Mouse (Mus musculus) CH12.LX (cell line): Measurements from ENCODE around the gene Edar. TPM values are rescaled to one million over a fixed set of nuclear protein-coding genes. Genes with fewer than 3 reads are reported as not detected.

Experiments
- DNase-seq: peaks from one replicate; pipeline ENCODE4 v3.0.0-alpha.2; 2013; ENCODE audit errors: extremely low read depth
- H3K27ac ChIP-seq: 2 replicates; pipeline ENCODE4 v1.5.1; 2012; ENCODE audit warnings: low read depth, mild to moderate bottlenecking, control low read depth, moderate library complexity; ENCODE audit not compliant: insufficient read depth
- H3K27me3 ChIP-seq: replicated peaks from 2 replicates; pipeline ENCODE3; 2012; ENCODE audit warnings: inconsistent platforms
- H3K36me3 ChIP-seq, 2 experiments: replicated peaks in 1 of 2; 2 replicates each; pipeline versions ENCODE3 to v1.6.1; 2012; ENCODE audit warnings: inconsistent platforms in 1 of 2, low read length in 1 of 2, mild to moderate bottlenecking in 1 of 2, mixed read lengths in 1 of 2, moderate library complexity in 1 of 2; ENCODE audit not compliant: control insufficient read depth in 1 of 2, insufficient read depth in 1 of 2
- H3K4me1 ChIP-seq, 2 experiments: 2 replicates each; pipeline ENCODE4 v1.6.1; 2012; ENCODE audit warnings: inconsistent platforms in 1 of 2, moderate library complexity in 1 of 2; ENCODE audit not compliant: insufficient read depth in 2 of 2, control insufficient read depth in 1 of 2
- H3K4me2 ChIP-seq: 2 replicates; pipeline ENCODE4 v1.6.1; 2012; ENCODE audit warnings: low read depth, mild to moderate bottlenecking, control low read depth; ENCODE audit not compliant: poor library complexity, insufficient read depth, severe bottlenecking
- H3K4me3 ChIP-seq, 3 experiments: fragments of 150-350 bp in 1 of 3; sonication (generic) in 1 of 3; replicated peaks in 1 of 3; 2 replicates each; pipeline versions ENCODE3 to v1.5.1; 2011 to 2012; ENCODE audit warnings: low read depth in 2 of 3, low read length in 2 of 3, mild to moderate bottlenecking in 2 of 3, moderate library complexity in 2 of 3, control low read depth in 1 of 3, improper control_type of control experiment in 1 of 3, inconsistent platforms in 1 of 3, mixed read lengths in 1 of 3; ENCODE audit not compliant: poor library complexity in 1 of 3
- H3K79me2 ChIP-seq: replicated peaks from 2 replicates; pipeline ENCODE4 v1.6.1; 2012; ENCODE audit warnings: mild to moderate bottlenecking, moderate library complexity; ENCODE audit not compliant: control insufficient read depth, poor library complexity, insufficient read depth, severe bottlenecking; ENCODE audit errors: extremely low read depth
- H3K9ac ChIP-seq: 2 replicates; pipeline ENCODE4 v1.6.1; 2012; ENCODE audit warnings: low read depth, mild to moderate bottlenecking, control low read depth, moderate library complexity; ENCODE audit not compliant: insufficient read depth
- H3K9me3 ChIP-seq: replicated peaks from 2 replicates; pipeline ENCODE3; 2012; ENCODE audit warnings: low read length, inconsistent platforms, mixed read lengths
- BHLHE40 ChIP-seq: IDR thresholded peaks from 2 replicates; pipeline ENCODE4 v1.6.1; 2011; ENCODE audit warnings: mild to moderate bottlenecking, low read depth, low read length, improper control_type of control experiment
- CTCF ChIP-seq, 2 experiments: IDR thresholded peaks in 1 of 2; conservative IDR thresholded peaks in 1 of 2; 2 replicates each; pipeline ENCODE4 v1.5.1; 2011 to 2012; ENCODE audit warnings: low read depth in 2 of 2, low read length in 2 of 2, improper control_type of control experiment in 1 of 2, inconsistent platforms in 1 of 2, mild to moderate bottlenecking in 1 of 2, moderate library complexity in 1 of 2
- ELF1 ChIP-seq: IDR thresholded peaks from 2 replicates; pipeline ENCODE4 v1.6.1; 2014; ENCODE audit warnings: low read depth, mild to moderate bottlenecking, inconsistent platforms, low read length, improper control_type of control experiment
- EP300 ChIP-seq: IDR thresholded peaks from 2 replicates; pipeline ENCODE4 v1.6.1; 2011; ENCODE audit warnings: low read length, improper control_type of control experiment
- HCFC1 ChIP-seq: IDR thresholded peaks from 2 replicates; pipeline ENCODE4 v1.6.1; 2012; ENCODE audit warnings: low read depth, mild to moderate bottlenecking, inconsistent platforms, low read length, improper control_type of control experiment
- KAT2A ChIP-seq: IDR thresholded peaks from 2 replicates; pipeline ENCODE4 v1.6.1; 2012; ENCODE audit warnings: low read length, improper control_type of control experiment, inconsistent platforms; ENCODE audit not compliant: insufficient replicate concordance
- MAFK ChIP-seq: IDR thresholded peaks from 2 replicates; pipeline ENCODE4 v1.6.1; 2011; ENCODE audit warnings: low read length, improper control_type of control experiment; ENCODE audit not compliant: insufficient replicate concordance
- MAX ChIP-seq: IDR thresholded peaks from 2 replicates; pipeline ENCODE4 v1.6.1; 2011; ENCODE audit warnings: low read length, improper control_type of control experiment
- NELFE ChIP-seq: IDR thresholded peaks from 2 replicates; pipeline ENCODE4 v1.6.1; 2011; ENCODE audit warnings: low read depth, low read length, improper control_type of control experiment
- NRF1 ChIP-seq: IDR thresholded peaks from 2 replicates; pipeline ENCODE4 v1.6.1; 2014; ENCODE audit warnings: low read depth, mild to moderate bottlenecking, inconsistent platforms, low read length, improper control_type of control experiment, moderate library complexity
- PAX5 ChIP-seq: IDR thresholded peaks from 2 replicates; pipeline ENCODE4 v1.6.1; 2012; ENCODE audit warnings: low read length, inconsistent platforms, mixed read lengths
- SIN3A ChIP-seq: IDR thresholded peaks from 2 replicates; pipeline ENCODE4 v1.6.1; 2012; ENCODE audit warnings: low read length, improper control_type of control experiment, inconsistent platforms
- TBP ChIP-seq: conservative IDR thresholded peaks from 2 replicates; pipeline ENCODE4 v1.6.1; 2011; ENCODE audit warnings: low read depth, low read length, improper control_type of control experiment
- TCF12 ChIP-seq: IDR thresholded peaks from 2 replicates; pipeline ENCODE4 v1.6.1; 2014; ENCODE audit warnings: low read depth, mild to moderate bottlenecking, inconsistent platforms, low read length, improper control_type of control experiment
- UBTF ChIP-seq: IDR thresholded peaks from 2 replicates; pipeline ENCODE4 v1.6.1; 2012; ENCODE audit warnings: low read depth, mild to moderate bottlenecking, inconsistent platforms, low read length, improper control_type of control experiment, moderate library complexity
- USF2 ChIP-seq: conservative IDR thresholded peaks from 2 replicates; pipeline ENCODE4 v1.6.1; 2011; ENCODE audit warnings: low read depth, low read length, improper control_type of control experiment
- ZMIZ1 ChIP-seq: IDR thresholded peaks from 2 replicates; pipeline ENCODE4 v1.6.1; 2012; ENCODE audit warnings: low read depth, mild to moderate bottlenecking, inconsistent platforms, low read length, improper control_type of control experiment
- ZNF384 ChIP-seq: IDR thresholded peaks from 2 replicates; pipeline ENCODE4 v1.6.1; 2012; ENCODE audit warnings: low read depth, low read length, improper control_type of control experiment, inconsistent platforms
- dilution Hi-C: fragments of 300-500 bp; cut with MboI; formaldehyde crosslinking; loops from 2 replicates; pipeline ENCODE4 v1.14.3; 2020; ENCODE audit warnings: low sequenced_read_pairs; ENCODE audit not compliant: extremely low pct_unique_long_range_greater_than_20kb, extremely low pct_ligation_motif_present
- in situ Hi-C: fragments of 300-500 bp; cut with MboI; formaldehyde crosslinking; loops from 3 replicates; pipeline ENCODE4 v1.14.3; 2019; ENCODE audit warnings: low sequenced_read_pairs, low pct_ligation_motif_present, low pct_unique_long_range_greater_than_20kb, mixed read lengths
- polyA plus RNA-seq: library from polyadenylated mRNA; unstranded; fragments of >175 nt; gene quantifications from 2 replicates; pipeline ENCODE4 v1.2.1, GENCODE M21; 2012; ENCODE audit warnings: low read depth; ENCODE audit not compliant: insufficient read length
- total RNA-seq, 2 experiments: library from RNA; depleted of rRNA; stranded (reverse); fragments of 300-350 nt in 1 of 2; fragments of >200 nt in 1 of 2; gene quantifications; 2 replicates each; pipeline ENCODE4 v1.2.3; 2012 to 2014

Edar gene
- total and polyA plus RNA-seq, 3 experiments, result not detected

GRCm38 (mm10) chr10:58648787-58649186 is 26.7 kb downstream of the Edar start:
- in situ Hi-C loops (no loop called here), dilution Hi-C loops (no loop called here)
- no peak for DNase-seq

GRCm38 (mm10) chr10:58644671-58645070 is 30.8 kb downstream of the Edar start:
- Histone ChIP-seq H3K9me3 (peaks cover under 1% of the 10 kb centered on the region), H3K36me3 (no peaks in the 10 kb centered on the region), H3K79me2 (no peaks in the 10 kb centered on the region), H3K27ac (no peak overlapping the region), H3K4me1 (no peaks in the 10 kb centered on the region; a peak in 1 of 4 replicates), H3K4me3 (no peak overlapping the region), H3K9ac (no peak overlapping the region), H3K4me2 (no peak overlapping the region), H3K27me3 (peaks cover 9% of the 10 kb centered on the region)
- no peak for DNase-seq
- dilution Hi-C loops, result no loop called here
- TF ChIP-seq TBP (no peak), PAX5 (no peak), ZMIZ1 (no peak), MAFK (no peak), NRF1 (no peak), KAT2A (no peak), MAX (no peak), ZNF384 (no peak), HCFC1 (no peak), ELF1 (no peak), TCF12 (no peak), BHLHE40 (no peak), UBTF (no peak), USF2 (no peak), EP300 (no peak), NELFE (no peak), SIN3A (no peak)
- in situ Hi-C loops, result no loop called here

More at GRCm38 (mm10) chr10:58648787-58649186, 26.7 kb downstream of the Edar start:
- Histone ChIP-seq H3K4me3 (no peak overlapping the region), H3K27me3 (peaks cover 15% of the 10 kb centered on the region), H3K4me1 (peaks cover 0 to 4% of the 10 kb centered on the region in 2 experiments; a peak in 1 of 4 replicates), H3K36me3 (no peaks in the 10 kb centered on the region)
- TF ChIP-seq TBP (no peak), CTCF (conservative IDR thresholded peaks at IDR 0.05 in 1 of 2, IDR thresholded peaks at IDR 0.05 in 1 of 2; ENCODE audit: low read depth in 2 of 2, low read length in 2 of 2) (0 out of 4 replicates have a peak, but pooled peaks of 1 of the 2 experiments have one; percentile 22)
- TF ChIP-seq, all 38 proteins: peak for 1
- H3K4me2 ChIP-seq, result no peak overlapping the region
- H3K9ac ChIP-seq, result no peak overlapping the region
- no peaks in the 10 kb centered on the region for H3K79me2 ChIP-seq
- no peak overlapping the region for H3K27ac ChIP-seq
- H3K9me3 ChIP-seq, result peaks cover 5% of the 10 kb centered on the region
